Mouse (Mus musculus) stomach, embryonic 16.5 days (tissue): ENCODE results near the gene Tubb2a. TPM values are rescaled to one million over a fixed set of nuclear protein-coding genes. Genes with fewer than 3 reads are reported as not detected.
"Not testable (repeated sequence)": the region's sequence is repeated elsewhere in the genome, so short reads cannot be mapped to it uniquely, and the experiment has no call there.

Experiments
- ATAC-seq: fragments of 200-750 bp; cut with Nextera tagmentation; 2 replicates; pipeline ENCODE4 v1.8.0; 2017; ENCODE audit warnings: moderate number of reproducible peaks, moderate TSS enrichment; ENCODE audit not compliant: insufficient read depth, low FRiP score
- H3K27ac ChIP-seq: fragments of 300-500 bp; sonication (generic); 2 replicates; pipeline ENCODE4 v1.5.1; 2014; ENCODE audit warnings: low read length
- H3K27me3 ChIP-seq: fragments of 300-500 bp; sonication (generic); 2 replicates; pipeline ENCODE4 v1.6.1; 2014; ENCODE audit warnings: low read length, control low read depth, mixed read lengths; ENCODE audit not compliant: control insufficient read depth, insufficient read depth
- H3K36me3 ChIP-seq: fragments of 300-500 bp; sonication (generic); 2 replicates; pipeline ENCODE4 v1.6.1; 2014; ENCODE audit warnings: low read length; ENCODE audit not compliant: control insufficient read depth, insufficient read depth
- H3K4me1 ChIP-seq: fragments of 300-500 bp; sonication (generic); 2 replicates; pipeline ENCODE4 v1.6.1; 2014; ENCODE audit warnings: low read length, control low read depth, mixed read lengths; ENCODE audit not compliant: control insufficient read depth, insufficient read depth
- H3K4me2 ChIP-seq: fragments of 300-500 bp; sonication (generic); 2 replicates; pipeline ENCODE4 v1.6.1; 2014; ENCODE audit warnings: low read depth, low read length, mixed read lengths
- H3K4me3 ChIP-seq: fragments of 300-500 bp; sonication (generic); replicated peaks from 2 replicates; pipeline ENCODE4 v1.5.1; 2014; ENCODE audit warnings: mild to moderate bottlenecking, low read length
- H3K9ac ChIP-seq: fragments of 300-500 bp; sonication (generic); 2 replicates; pipeline ENCODE4 v1.6.1; 2014; ENCODE audit warnings: low read length
- H3K9me3 ChIP-seq: fragments of 300-500 bp; sonication (generic); replicated peaks from 2 replicates; pipeline ENCODE4 v1.6.1; 2016; ENCODE audit warnings: low read length, control low read depth; ENCODE audit not compliant: control insufficient read depth
- WGBS: fragments of 180-500 bp; shearing (Covaris S2); extraction: QIAGEN DNeasy Blood & Tissue Kit; methylation state at CpG from one replicate; pipeline ENCODE4 v1.1.7; 2014; 5-methylcytosine and 5-hydroxymethylcytosine counted together
- polyA plus RNA-seq: library from polyadenylated mRNA; unstranded; fragments of >200 nt; fragmentation: Nextera tagmentation; extraction: Ambion mirVana; gene quantifications from 2 replicates; pipeline ENCODE4 v1.2.1, GENCODE M21; 2015

The Tubb2a gene
- polyA plus RNA-seq, 1 experiment from 2014 or later, result 221 TPM

GRCm38 (mm10) chr13:34100733-34101132, 22.9 kb upstream of the Tubb2a start:
- Histone ChIP-seq H3K36me3 (no peaks in the 10 kb centered on the region), H3K4me1 (no peaks in the 10 kb centered on the region), H3K9me3 (peaks cover 3% of the 10 kb centered on the region; the same call in 1 of the 2 replicates), H3K27me3 (no peaks in the 10 kb centered on the region), H3K4me3 (no peak overlapping the region), H3K9ac (no peak overlapping the region), H3K27ac (no peak overlapping the region), H3K4me2 (no peak overlapping the region)
- ATAC-seq, result no peak
- WGBS, result 76% methylated on average over 3 of the region's 3 CpGs

GRCm38 (mm10) chr13:34097086-34097485, 19.3 kb upstream of the Tubb2a start:
- ATAC-seq, result no peak
- Histone ChIP-seq H3K27me3 (no peaks in the 10 kb centered on the region), H3K4me3 (no peak overlapping the region), H3K9ac (no peak overlapping the region), H3K9me3 (peaks cover 3% of the 10 kb centered on the region; the same call in 1 of the 2 replicates), H3K27ac (peak overlapping the region; percentile 11; the same call in 1 of the 2 replicates), H3K36me3 (no peaks in the 10 kb centered on the region), H3K4me2 (no peak overlapping the region), H3K4me1 (no peaks in the 10 kb centered on the region)
- WGBS, result 81% methylated on average over 3 of the region's 3 CpGs

GRCm38 (mm10) chr13:34096455-34096854, 18.6 kb upstream of the Tubb2a start:
- H3K27ac ChIP-seq, result peak overlapping the region; percentile 53; the same call in 1 of the 2 replicates
- H3K27me3 ChIP-seq, result no peaks in the 10 kb centered on the region
- peaks cover 3% of the 10 kb centered on the region; the same call in 1 of the 2 replicates for H3K9me3 ChIP-seq
- H3K4me3 ChIP-seq, result no peak overlapping the region
- no peak overlapping the region for H3K9ac ChIP-seq
- H3K4me2 ChIP-seq, result no peak overlapping the region
- H3K4me1 ChIP-seq, result no peaks in the 10 kb centered on the region
- ATAC-seq, result 0 out of 2 replicates have a peak, but pooled peaks have one; percentile 58
- H3K36me3 ChIP-seq, result no peaks in the 10 kb centered on the region
- WGBS, result 63% methylated on average over 4 of the region's 4 CpGs

- Histone ChIP-seq H3K36me3 (no peaks in the 10 kb centered on the region), H3K27ac (peak overlapping the region; percentile 53; the same call in 1 of the 2 replicates), H3K9ac (no peak overlapping the region), H3K4me2 (no peak overlapping the region), H3K4me1 (no peaks in the 10 kb centered on the region), H3K9me3 (peaks cover 3% of the 10 kb centered on the region; the same call in 1 of the 2 replicates), H3K4me3 (no peak overlapping the region), H3K27me3 (no peaks in the 10 kb centered on the region)
- 44% methylated on average over 7 of the region's 7 CpGs for WGBS
- ATAC-seq, result peak; percentile 47; the same call in 1 of the 2 replicates
Observed at GRCm38 (mm10) chr13:34095542-34096435, 18.0 kb upstream of the Tubb2a start.

DNA sequence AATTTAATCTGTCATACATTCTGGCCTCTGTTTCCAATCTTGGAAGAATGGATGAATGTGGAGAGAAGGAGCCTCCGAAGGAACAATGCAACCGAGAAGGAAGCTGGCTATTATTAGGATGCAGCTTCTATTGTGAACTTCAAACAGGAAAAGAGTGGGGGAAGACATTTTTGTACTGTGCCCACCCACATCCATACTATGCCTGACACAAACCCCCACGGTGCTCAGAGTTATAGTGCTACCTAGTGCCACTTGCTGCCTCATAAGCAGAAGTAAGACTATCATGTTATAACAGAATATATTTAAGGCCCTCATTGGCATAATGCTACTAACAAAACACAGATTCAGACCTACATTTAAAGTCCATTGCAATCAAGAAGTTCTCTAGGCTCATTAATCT, 11.6 kb upstream of the Tubb2a start:
- Histone ChIP-seq H3K9me3 (no peaks in the 10 kb centered on the region), H3K36me3 (no peaks in the 10 kb centered on the region), H3K4me2 (0 out of 2 replicates have a peak overlapping the region, but pooled peaks have one; percentile 14), H3K9ac (no peak overlapping the region), H3K4me1 (peaks cover 4% of the 10 kb centered on the region; the same call in 1 of the 2 replicates), H3K4me3 (no peak overlapping the region), H3K27me3 (no peaks in the 10 kb centered on the region), H3K27ac (peak overlapping the region; percentile 35; the same call in 1 of the 2 replicates)
- 34% methylated on average over 3 of the region's 3 CpGs for WGBS
- no peak for ATAC-seq

- H3K9ac ChIP-seq, result no peak overlapping the region
- H3K9me3 ChIP-seq, result no peaks in the 10 kb centered on the region
- no peaks in the 10 kb centered on the region for H3K36me3 ChIP-seq
- no peak overlapping the region for H3K4me3 ChIP-seq
- peak overlapping the region; percentile 35; the same call in 1 of the 2 replicates for H3K27ac ChIP-seq
- 37% methylated on average over 7 of the region's 7 CpGs for WGBS
- H3K4me2 ChIP-seq, result 0 out of 2 replicates have a peak overlapping the region, but pooled peaks have one; percentile 14
- ATAC-seq, result 0 out of 2 replicates have a peak, but pooled peaks have one; percentile 51
- H3K4me1 ChIP-seq, result peaks cover 8% of the 10 kb centered on the region; the same call in 1 of the 2 replicates
- H3K27me3 ChIP-seq, result no peaks in the 10 kb centered on the region
Observed at GRCm38 (mm10) chr13:34088871-34089288, 11.1 kb upstream of the Tubb2a start.

DNA sequence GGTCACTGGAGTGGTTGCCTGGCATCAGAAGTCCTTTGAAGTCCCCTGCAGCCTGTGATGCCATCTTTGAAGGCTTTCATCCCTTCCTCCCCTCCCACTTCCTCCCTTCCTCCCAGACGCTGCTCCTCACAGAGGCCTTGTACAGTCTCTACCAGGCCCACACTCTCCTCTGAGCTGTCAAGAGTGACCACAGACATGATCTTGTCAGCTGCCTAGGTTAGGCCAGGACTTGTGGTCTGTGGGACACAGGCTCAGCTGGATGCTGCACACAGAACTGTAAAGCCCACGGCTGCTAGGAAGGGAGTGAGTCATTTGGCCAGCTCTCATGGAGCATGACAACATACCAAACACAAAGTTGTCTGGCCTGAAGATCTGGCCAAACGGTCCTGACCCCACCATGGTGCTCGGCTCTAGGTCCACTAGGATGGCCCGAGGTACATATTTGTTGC, 10.4 kb upstream of the Tubb2a start:
- not testable (repeated sequence) for ATAC-seq

GRCm38 (mm10) chr13:34087052-34087812, 9.4 kb upstream of the Tubb2a start:
- Histone ChIP-seq H3K4me3 (no peak overlapping the region), H3K9me3 (no peaks in the 10 kb centered on the region), H3K27me3 (no peaks in the 10 kb centered on the region), H3K36me3 (no peaks in the 10 kb centered on the region), H3K27ac (no peak overlapping the region), H3K4me1 (peaks cover 10% of the 10 kb centered on the region; the same call in 1 of the 2 replicates), H3K9ac (no peak overlapping the region), H3K4me2 (no peak overlapping the region)
- ATAC-seq, result no peak
- WGBS, result 54% methylated on average over 7 of the region's 7 CpGs

More for the DNA sequence above, 10.4 kb upstream of the Tubb2a start:
- WGBS, result 47% methylated on average over 5 of the region's 5 CpGs
- not testable (repeated sequence) for H3K9ac ChIP-seq, H3K9me3 ChIP-seq, H3K27me3 ChIP-seq, H3K4me2 ChIP-seq, H3K4me3 ChIP-seq, H3K27ac ChIP-seq, H3K36me3 ChIP-seq
- peaks cover 10% of the 10 kb centered on the region; the same call in 1 of the 2 replicates for H3K4me1 ChIP-seq
